Mouse (Mus musculus) stomach, embryonic 15.5 days (tissue): ENCODE data around the gene Olfr490. TPM values are rescaled to one million over a fixed set of nuclear protein-coding genes. Genes with fewer than 3 reads are reported as not detected.

Experiments used
- ATAC-seq: fragments of 200-750 bp; cut with Nextera tagmentation; 2 replicates; pipeline ENCODE4 v1.8.0; 2017; ENCODE audit warnings: low read depth, moderate number of reproducible peaks, moderate TSS enrichment; ENCODE audit not compliant: insufficient read depth, low FRiP score
- H3K27ac ChIP-seq: fragments of 300-500 bp; sonication (generic); 2 replicates; pipeline ENCODE4 v1.5.1; 2015; ENCODE audit warnings: mild to moderate bottlenecking, inconsistent platforms
- H3K27me3 ChIP-seq: fragments of 300-500 bp; sonication (generic); replicated peaks from 2 replicates; pipeline ENCODE4 v1.6.1; 2015; ENCODE audit warnings: inconsistent platforms
- H3K36me3 ChIP-seq: fragments of 300-500 bp; sonication (generic); 2 replicates; pipeline ENCODE4 v1.6.1; 2015; ENCODE audit warnings: inconsistent platforms
- H3K4me1 ChIP-seq: fragments of 300-500 bp; sonication (generic); 2 replicates; pipeline ENCODE4 v1.6.1; 2015; ENCODE audit warnings: inconsistent platforms
- H3K4me2 ChIP-seq: fragments of 300-500 bp; sonication (generic); 2 replicates; pipeline ENCODE4 v1.6.1; 2015; ENCODE audit warnings: mild to moderate bottlenecking, inconsistent platforms
- H3K4me3 ChIP-seq: fragments of 300-500 bp; sonication (generic); replicated peaks from 2 replicates; pipeline ENCODE4 v1.5.1; 2015; ENCODE audit warnings: inconsistent platforms
- H3K9ac ChIP-seq: fragments of 300-500 bp; sonication (generic); 2 replicates; pipeline ENCODE4 v1.6.1; 2015; ENCODE audit warnings: inconsistent platforms
- H3K9me3 ChIP-seq: fragments of 300-500 bp; sonication (generic); 2 replicates; pipeline ENCODE4 v1.6.1; 2016; ENCODE audit warnings: inconsistent platforms
- WGBS: fragments of 180-500 bp; shearing (Covaris S2); methylation state at CpG from one replicate; pipeline ENCODE4 v1.1.7; 2015; 5-methylcytosine and 5-hydroxymethylcytosine counted together
- polyA plus RNA-seq: library from polyadenylated mRNA; unstranded; fragments of >200 nt; fragmentation: Nextera tagmentation; extraction: Ambion mirVana; gene quantifications from 2 replicates; pipeline ENCODE4 v1.2.1, GENCODE M21; 2015

Olfr490 gene
- polyA plus RNA-seq = not detected in 2 replicates

GRCm38 (mm10) chr7:108288834-108289233 lies at the start of gene Olfr490:
Gene Olfr490, minus strand, starts transcription at chr7:108288934.
- no peaks in the 10 kb centered on the region for H3K27me3 ChIP-seq
- no peak within 1 kb of the TSS for H3K27ac ChIP-seq
- H3K4me3 ChIP-seq = no peak within 1 kb of the TSS
- H3K9ac ChIP-seq = no peak within 1 kb of the TSS
- ATAC-seq = no peak
- no peaks in the 10 kb centered on the region for H3K4me1 ChIP-seq
- no peaks in the 10 kb centered on the region for H3K9me3 ChIP-seq
- no peaks in the 10 kb centered on the region for H3K36me3 ChIP-seq
- no peak within 1 kb of the TSS for H3K4me2 ChIP-seq

GRCm38 (mm10) chr7:108323574-108323973 lies 34.8 kb upstream of the Olfr490 start, which contains the start of gene Olfr492:
Gene Olfr492, minus strand, starts transcription at chr7:108323674.
- WGBS = 77% methylated on average over 2 of the region's 2 CpGs

GRCm38 (mm10) chr7:108313151-108313550 lies 24.4 kb upstream of the Olfr490 start, which contains the start of gene Olfr491:
Gene Olfr491, plus strand, starts transcription at chr7:108313451.
- 52% methylated on average over 1 of the region's 1 CpGs for WGBS
- no peak within 1 kb of the TSS for H3K4me2 ChIP-seq
- H3K4me1 ChIP-seq = no peaks in the 10 kb centered on the region
- no peaks in the 10 kb centered on the region for H3K36me3 ChIP-seq
- ATAC-seq = no peak
- H3K27me3 ChIP-seq = no peaks in the 10 kb centered on the region
- no peak within 1 kb of the TSS for H3K9ac ChIP-seq
- no peaks in the 10 kb centered on the region for H3K9me3 ChIP-seq
- no peak within 1 kb of the TSS for H3K27ac ChIP-seq
- H3K4me3 ChIP-seq = no peak within 1 kb of the TSS

More at GRCm38 (mm10) chr7:108323574-108323973, 34.8 kb upstream of the Olfr490 start, which contains the start of gene Olfr492:
- Histone ChIP-seq H3K27me3 (no peaks in the 10 kb centered on the region), H3K4me2 (no peak within 1 kb of the TSS), H3K4me1 (no peaks in the 10 kb centered on the region), H3K36me3 (no peaks in the 10 kb centered on the region), H3K27ac (no peak within 1 kb of the TSS), H3K9ac (no peak within 1 kb of the TSS), H3K4me3 (no peak within 1 kb of the TSS), H3K9me3 (no peaks in the 10 kb centered on the region)
- no peak for ATAC-seq

GRCm38 (mm10) chr7:108258247-108258646 lies 30.5 kb downstream of the Olfr490 start, which contains the start of gene Olfr488:
Gene Olfr488, minus strand, starts transcription at chr7:108258347.
- no peaks in the 10 kb centered on the region for H3K36me3 ChIP-seq
- H3K27me3 ChIP-seq = no peaks in the 10 kb centered on the region
- no peaks in the 10 kb centered on the region for H3K4me1 ChIP-seq
- no peak within 1 kb of the TSS for H3K4me2 ChIP-seq
- no peak within 1 kb of the TSS for H3K9ac ChIP-seq
- no peak within 1 kb of the TSS for H3K4me3 ChIP-seq
- H3K9me3 ChIP-seq = no peaks in the 10 kb centered on the region
- no peak within 1 kb of the TSS for H3K27ac ChIP-seq
- ATAC-seq = no peak

Other genes with a start within 250 kb of the Olfr490 start
- gene Olfr479, start 238.2 kb downstream of the Olfr490 start, polyA plus RNA-seq = not detected in 2 replicates
- not detected in 2 replicates for gene Olfr480, start 221.6 kb downstream of the Olfr490 start, polyA plus RNA-seq
- not detected in 2 replicates for gene Olfr481, start 209.1 kb downstream of the Olfr490 start, polyA plus RNA-seq
- gene Olfr482, start 191.3 kb downstream of the Olfr490 start, polyA plus RNA-seq = 0.24 TPM in 1 of 2 replicates, not detected in the other
- not detected in 2 replicates for gene Olfr483, start 188.1 kb downstream of the Olfr490 start, polyA plus RNA-seq
- gene Olfr484, start 161.5 kb downstream of the Olfr490 start, polyA plus RNA-seq = not detected in 2 replicates
- not detected in 2 replicates for gene Olfr485, start 129.1 kb downstream of the Olfr490 start, polyA plus RNA-seq
- not detected in 2 replicates for gene Olfr486, start 116.2 kb downstream of the Olfr490 start, polyA plus RNA-seq
- not detected in 2 replicates for gene Olfr487, start 74.3 kb downstream of the Olfr490 start, polyA plus RNA-seq
- gene Olfr488, start 30.6 kb downstream of the Olfr490 start, polyA plus RNA-seq = not detected in 2 replicates
- not detected in 2 replicates for gene Olfr491, start 24.5 kb upstream of the Olfr490 start, polyA plus RNA-seq
- gene Olfr492, start 34.7 kb upstream of the Olfr490 start, polyA plus RNA-seq = not detected in 2 replicates
- gene Olfr493, start 58.0 kb upstream of the Olfr490 start, polyA plus RNA-seq = not detected in 2 replicates
- not detected in 2 replicates for gene Olfr494, start 76.4 kb upstream of the Olfr490 start, polyA plus RNA-seq
- not detected in 2 replicates for gene Olfr495, start 104.2 kb upstream of the Olfr490 start, polyA plus RNA-seq
- gene Olfr497, start 131.5 kb upstream of the Olfr490 start, polyA plus RNA-seq = not detected in 2 replicates
- not detected in 2 replicates for gene Olfr498, start 176.4 kb upstream of the Olfr490 start, polyA plus RNA-seq
- gene Olfr502, start 236.1 kb upstream of the Olfr490 start, polyA plus RNA-seq = not detected in 2 replicates